Mouse (Mus musculus): ENCODE measurements around the gene Arhgef15.

- TF ChIP-seq POLR2A (IDR thresholded peaks at IDR 0.05; ENCODE audit: control insufficient read depth, extremely low read depth, insufficient read depth, low read length, poor library complexity) (peak; percentile 54; the same call in 1 of the 2 replicates), CTCF (IDR thresholded peaks at IDR 0.05; ENCODE audit: borderline replicate concordance, control insufficient read depth, extremely low read depth, insufficient read depth, low read length, poor library complexity) (no peak)
Measured at GRCm38 (mm10) chr11:68967337-68968282, 10.3 kb upstream of the Arhgef15 start, which contains the start of gene Slc25a35.

Data from thymus, adult 2 months (tissue).